Mouse (Mus musculus) adrenal gland, adult 8-10 months (tissue): ENCODE results near the gene B3gnt3. TPM values are rescaled to one million over a fixed set of nuclear protein-coding genes. Genes with fewer than 3 reads are reported as not detected.
"Not testable (repeated sequence)": the region's sequence is repeated elsewhere in the genome, so short reads cannot be mapped to it uniquely, and the experiment has no call there.

Source experiments
- DNase-seq: peaks from one replicate; pipeline ENCODE4 v3.0.0; 2022
- total RNA-seq, 4 experiments: library from RNA; stranded (reverse); gene quantifications; 2 replicates each; pipeline ENCODE4 v1.2.4; 2022

The B3gnt3 gene
- 1 to 10 TPM; 3.0 to 5.1 (median 4.4) TPM for total RNA-seq

- DNase-seq, result no peak
Measured at GRCm38 (mm10) chr8:71701414-71702086, at the start of gene B3gnt3. TSS of gene B3gnt3 (minus strand) at chr8:71701789.

GRCm38 (mm10) chr8:71749321-71750075, 47.9 kb upstream of the B3gnt3 start:
- DNase-seq, result not testable (repeated sequence)

GRCm38 (mm10) chr8:71747082-71747481, 45.5 kb upstream of the B3gnt3 start:
- not testable (repeated sequence) for DNase-seq

DNA sequence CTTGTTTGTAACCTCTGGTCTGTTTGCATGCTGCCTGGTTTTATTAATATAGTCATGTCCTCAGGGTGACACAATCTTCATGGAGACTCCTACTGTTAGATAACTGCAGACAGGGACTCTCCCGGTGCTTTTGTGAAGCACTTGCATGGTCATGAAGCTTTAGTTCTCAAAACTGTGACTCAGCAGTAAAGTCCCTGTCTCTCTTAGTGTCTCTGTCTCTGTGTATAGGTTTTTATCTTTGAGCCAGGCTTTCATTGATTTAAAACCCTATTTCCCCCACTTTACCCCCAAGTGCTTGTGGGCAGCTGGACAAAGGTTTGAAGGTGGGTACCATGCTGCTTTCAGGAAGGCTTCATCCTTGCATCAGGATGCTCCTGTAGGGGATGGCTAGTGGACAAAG, 43.7 kb upstream of the B3gnt3 start:
- no peak for DNase-seq

GRCm38 (mm10) chr8:71742783-71743182, 41.2 kb upstream of the B3gnt3 start:
- DNase-seq, result no peak

- DNase-seq, result no peak
Measured at GRCm38 (mm10) chr8:71741687-71742114, 40.1 kb upstream of the B3gnt3 start.

GRCm38 (mm10) chr8:71741226-71741625, 39.6 kb upstream of the B3gnt3 start:
- DNase-seq, result no peak

- DNase-seq, result not testable (repeated sequence)
Measured at GRCm38 (mm10) chr8:71738316-71738715, 36.7 kb upstream of the B3gnt3 start.

DNA sequence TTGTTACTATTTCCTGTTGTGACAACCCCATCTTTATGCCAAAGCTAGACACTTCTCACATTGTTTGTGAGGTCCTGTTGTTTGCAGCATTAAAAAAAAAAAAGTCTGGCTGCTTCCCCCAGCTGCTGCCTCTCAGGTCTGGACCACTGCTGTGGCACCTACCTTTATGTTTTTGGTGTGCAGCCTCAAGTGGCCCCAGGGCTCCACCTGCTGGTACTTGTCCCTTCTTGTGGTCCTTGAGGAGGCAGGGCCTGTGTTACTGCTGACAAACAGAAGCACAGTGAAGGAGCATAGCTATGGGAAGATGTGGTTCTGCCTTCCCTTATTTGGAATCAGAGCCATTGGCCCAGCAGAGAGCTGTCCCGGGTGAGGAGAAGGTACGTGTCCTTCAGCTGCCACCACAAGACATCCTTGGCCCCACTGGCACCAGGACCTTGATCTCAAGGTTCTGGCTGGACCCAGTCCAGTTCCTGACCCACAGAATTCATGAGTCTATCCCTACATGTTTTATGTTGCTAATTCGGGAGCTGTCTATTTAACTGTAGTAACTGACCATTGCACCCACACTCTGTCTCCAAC, 30.2 kb upstream of the B3gnt3 start:
- DNase-seq, result peak; percentile 64

DNA sequence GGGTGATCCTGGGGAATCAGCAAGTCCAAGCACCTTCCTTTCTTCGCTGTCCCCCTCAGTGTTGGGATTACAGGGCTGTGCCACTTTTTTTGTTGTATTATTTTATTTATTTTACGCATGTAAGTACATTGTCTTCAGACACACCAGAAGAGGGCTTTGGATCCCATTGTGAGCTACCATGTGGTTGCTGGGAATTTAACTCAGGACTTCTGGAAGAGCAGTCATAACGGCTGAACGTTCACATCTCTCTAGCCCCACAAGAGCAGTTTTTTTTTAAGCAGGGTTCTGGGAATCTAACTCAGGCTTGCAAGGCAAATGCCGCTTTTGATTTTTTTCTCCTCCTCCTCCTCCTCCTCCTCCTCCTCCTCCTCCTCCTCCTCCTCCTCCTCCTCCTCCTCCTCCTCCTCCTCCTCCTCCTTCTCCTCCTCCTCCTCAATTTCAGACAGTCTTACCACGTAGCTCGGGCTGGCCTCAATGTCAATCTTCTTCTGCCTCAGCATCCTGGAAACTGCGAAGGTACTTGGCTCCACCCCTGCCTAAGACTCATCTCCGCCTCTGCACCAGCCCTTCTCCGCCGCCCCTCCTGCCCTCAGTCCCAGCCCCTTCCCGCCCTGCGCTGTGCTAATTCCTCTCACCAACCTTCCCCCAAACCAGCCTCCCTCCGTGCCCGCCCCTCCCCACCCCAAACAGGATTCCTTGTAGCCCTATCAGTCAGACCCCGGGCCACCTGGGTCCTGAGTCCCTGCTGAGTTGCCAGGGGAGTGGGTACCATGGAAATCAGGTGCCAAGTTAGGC, 27.4 kb upstream of the B3gnt3 start:
- no peak for DNase-seq

DNA sequence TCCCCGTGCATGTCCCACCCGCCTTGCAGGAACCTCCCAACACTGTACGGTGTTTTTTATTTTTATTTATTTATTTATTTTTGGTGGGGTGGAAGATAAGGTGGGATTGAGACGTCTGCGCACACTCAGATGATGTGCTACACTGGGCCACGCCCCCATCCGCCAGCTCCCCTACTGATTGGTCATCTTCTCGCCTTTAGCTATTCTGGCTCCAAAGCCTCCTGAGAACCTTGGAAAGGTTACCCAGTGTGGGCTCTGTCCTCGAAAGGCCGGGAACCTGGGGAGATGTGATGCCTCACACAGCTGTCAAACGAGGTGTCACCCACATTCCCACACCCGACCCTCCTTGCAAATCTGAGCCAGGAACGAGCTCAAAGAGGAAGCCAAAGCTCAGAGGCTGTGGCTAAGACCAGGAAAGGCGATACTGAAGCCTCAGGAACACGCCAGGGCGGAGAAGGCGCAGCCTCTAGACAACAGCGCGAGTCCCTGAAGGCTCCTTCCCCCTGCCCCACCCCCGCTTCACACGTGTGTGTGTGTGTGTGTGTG, 26.7 kb upstream of the B3gnt3 start:
- no peak for DNase-seq

DNA sequence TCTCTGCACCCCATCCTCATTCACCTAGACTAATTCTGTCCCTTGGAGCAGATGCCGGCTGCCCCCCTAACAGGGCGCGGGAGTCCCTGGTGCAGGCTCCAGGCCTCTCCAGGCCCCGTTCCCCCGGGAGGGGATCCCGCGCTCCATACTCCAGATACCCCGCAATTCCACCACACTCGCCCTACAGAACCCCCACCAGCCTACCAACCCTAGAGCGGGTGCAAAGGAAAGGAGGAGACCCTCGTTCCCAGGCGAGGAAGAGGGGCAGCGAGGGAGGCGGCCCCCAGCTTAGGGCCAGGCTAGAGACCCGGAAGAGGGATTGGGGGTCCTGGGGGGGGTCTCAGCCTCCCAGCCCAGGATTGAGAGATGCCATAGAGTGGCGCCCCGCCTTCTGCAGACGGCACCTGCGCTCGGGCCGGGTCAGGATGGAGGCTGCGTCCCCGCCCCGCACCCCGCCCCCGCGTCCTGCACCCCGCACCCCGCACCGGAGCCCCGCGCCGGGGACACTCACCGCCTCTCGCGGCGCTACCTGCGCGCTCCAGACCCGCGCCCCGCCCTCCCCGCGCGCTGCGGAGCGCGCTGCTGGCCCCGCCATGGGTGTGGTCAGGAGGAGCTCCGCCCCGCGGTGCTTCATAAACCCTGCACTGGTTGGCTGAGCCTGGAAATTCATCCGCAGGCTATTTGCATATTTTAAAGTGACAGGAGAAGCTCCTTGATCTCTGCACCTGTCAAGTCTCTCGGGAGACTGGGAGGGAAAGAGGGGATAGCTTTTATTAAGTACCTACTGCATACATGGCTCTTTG, 23.7 kb upstream of the B3gnt3 start, which contains the start of gene Fcho1:
Gene Fcho1 (minus strand): TSS at position 595 of the 803 bp plus-strand sequence.
- DNase-seq, result no peak

DNA sequence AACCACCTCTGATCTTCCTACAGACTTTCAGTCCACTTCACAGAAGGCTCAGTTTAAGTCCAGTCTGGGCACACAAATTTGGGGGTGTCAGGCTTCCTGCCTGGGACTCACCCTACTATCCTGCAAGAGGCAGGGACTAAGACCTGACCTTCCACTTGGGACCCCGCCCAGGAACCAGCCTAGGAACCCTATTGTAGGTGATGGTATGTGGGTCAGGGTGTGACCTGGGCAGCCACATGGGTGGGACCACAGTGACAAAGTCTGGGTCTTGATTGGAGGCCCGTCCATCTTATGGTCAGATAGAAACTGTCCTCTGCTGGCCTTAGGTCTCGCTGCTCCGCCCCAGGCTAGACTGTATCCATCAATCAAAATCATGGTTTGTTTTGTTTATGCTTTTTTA, 22.8 kb upstream of the B3gnt3 start:
- DNase-seq, result no peak

DNA sequence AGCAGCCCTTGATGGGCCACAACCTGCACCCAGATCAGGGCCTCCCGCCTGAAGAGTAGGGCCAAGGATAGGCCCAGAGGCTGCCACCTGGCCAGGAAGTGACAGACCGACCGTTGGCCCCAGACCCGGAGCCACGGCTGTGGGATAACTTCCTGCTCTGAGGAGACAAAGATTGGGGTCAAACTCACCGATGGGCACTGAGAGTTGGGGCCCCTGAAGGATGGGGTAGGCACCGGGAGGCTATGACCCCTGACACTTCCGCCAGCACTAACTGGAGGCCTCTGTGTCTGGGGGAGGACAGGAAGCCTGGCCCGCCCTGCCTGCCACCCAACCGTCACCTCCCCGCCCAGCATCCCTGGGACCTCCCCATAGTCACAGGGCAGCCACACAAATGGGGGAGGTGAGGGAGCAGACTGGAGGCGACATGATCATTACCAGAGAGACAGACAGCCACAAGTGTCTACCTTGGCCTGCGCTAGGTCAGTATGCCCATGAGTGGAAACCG, 21.5 kb upstream of the B3gnt3 start:
- no peak for DNase-seq

GRCm38 (mm10) chr8:71719928-71720457, 18.4 kb upstream of the B3gnt3 start:
- no peak for DNase-seq

- no peak for DNase-seq
Measured at GRCm38 (mm10) chr8:71719218-71719617, 17.6 kb upstream of the B3gnt3 start.

DNA sequence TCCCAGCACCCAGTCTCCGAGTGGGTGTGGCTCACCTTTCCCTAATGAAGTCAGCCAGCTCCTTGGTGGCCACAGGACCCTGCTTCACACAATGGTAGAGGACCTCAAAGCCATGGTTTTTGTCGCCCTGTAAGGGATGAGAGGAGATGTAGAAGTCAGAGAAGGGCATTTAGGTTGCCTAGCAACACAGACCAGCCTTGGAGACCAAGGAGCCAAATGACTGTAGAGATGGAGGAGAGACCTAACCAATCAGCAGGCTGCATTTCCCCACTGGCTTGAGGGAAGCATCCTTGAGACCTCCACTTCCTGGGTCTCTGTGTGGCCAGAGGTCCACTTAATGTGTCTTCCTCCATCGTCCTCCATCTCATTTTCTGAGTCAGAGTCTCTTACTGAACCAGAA, 16.7 kb upstream of the B3gnt3 start:
- DNase-seq, result no peak

- no peak for DNase-seq
Measured at GRCm38 (mm10) chr8:71717096-71717495, 15.5 kb upstream of the B3gnt3 start.

DNA sequence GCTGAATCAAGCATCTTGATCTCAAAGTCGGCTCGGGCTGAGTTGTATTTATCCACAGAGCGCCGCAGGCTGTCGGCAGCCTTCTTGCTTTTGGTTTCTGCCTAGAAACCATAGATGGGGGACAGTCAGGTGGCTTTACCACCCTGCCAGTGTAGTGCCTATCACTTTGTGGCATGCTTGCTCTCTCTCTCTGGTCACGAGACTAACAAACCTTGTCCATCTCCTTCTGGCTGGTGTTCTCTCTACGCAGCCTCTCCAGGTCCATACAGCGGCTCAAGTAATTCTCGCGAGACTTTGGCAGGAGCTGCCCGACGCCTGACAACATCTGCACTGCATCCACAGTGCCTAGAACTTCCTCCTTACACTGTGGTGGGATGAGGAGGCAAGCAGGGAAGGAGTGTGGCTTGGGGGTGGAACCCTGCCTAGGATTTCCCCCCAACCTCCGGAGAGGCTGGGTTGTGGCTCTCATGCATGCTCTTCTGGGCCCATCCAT, 15.0 kb upstream of the B3gnt3 start:
- DNase-seq, result no peak

DNA sequence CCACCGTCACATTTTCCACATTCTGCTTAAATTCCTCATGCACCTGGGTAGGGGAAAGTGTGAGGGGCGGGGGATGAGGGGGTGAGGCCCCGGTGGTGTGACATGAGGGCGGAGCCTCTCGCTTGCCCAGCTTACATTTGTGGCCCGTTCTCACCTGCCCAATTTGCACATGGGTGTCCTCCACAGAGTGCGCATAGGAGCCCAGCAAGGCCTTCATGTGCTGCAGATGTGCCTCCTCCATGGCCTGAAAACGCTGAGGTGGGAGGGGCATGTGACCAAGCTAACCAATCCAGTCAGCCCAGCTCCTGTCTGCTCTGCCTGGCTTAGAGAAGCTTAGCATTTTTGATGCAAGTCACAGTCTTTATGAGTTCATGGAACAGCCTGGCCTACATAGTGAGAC, 13.9 kb upstream of the B3gnt3 start:
- DNase-seq, result no peak

DNA sequence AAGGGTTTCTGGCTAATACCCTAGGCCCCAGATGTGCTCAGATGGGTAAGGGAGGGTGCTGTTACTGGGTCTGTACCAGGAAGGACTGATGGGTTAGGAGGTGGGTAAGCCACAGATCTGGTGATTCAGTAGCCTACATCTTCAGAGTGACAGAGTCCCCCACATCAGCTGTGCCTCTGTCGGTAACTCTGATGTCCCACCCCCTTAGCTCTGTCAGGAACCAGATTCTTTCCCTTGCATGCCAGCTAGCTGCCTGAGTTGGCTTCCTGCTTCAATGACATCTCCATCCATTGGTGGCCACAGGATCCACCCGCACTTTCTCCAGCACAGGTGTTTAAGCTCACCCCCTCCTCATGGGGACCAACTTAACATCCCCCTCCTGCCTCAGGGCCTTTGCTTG, 10.0 kb upstream of the B3gnt3 start:
- DNase-seq, result no peak
